Mouse (Mus musculus) kidney, embryonic 16.5 days (tissue): ENCODE data around the gene Pibf1. TPM values are rescaled to one million over a fixed set of nuclear protein-coding genes. Genes with fewer than 3 reads are reported as not detected.

Experiments
- ATAC-seq: fragments of 200-750 bp; cut with Nextera tagmentation; 2 replicates; pipeline ENCODE4 v1.8.0; 2017; ENCODE audit warnings: moderate TSS enrichment; ENCODE audit not compliant: low FRiP score, low TSS enrichment
- H3K27ac ChIP-seq: fragments of 300-500 bp; sonication (generic); 2 replicates; pipeline ENCODE4 v1.5.1; 2014; ENCODE audit warnings: low read length
- H3K27me3 ChIP-seq: fragments of 300-500 bp; sonication (generic); 2 replicates; pipeline ENCODE4 v1.6.1; 2014; ENCODE audit warnings: low read length, control low read depth, mixed read lengths; ENCODE audit not compliant: insufficient read depth
- H3K36me3 ChIP-seq: fragments of 300-500 bp; sonication (generic); 2 replicates; pipeline ENCODE4 v1.6.1; 2014; ENCODE audit warnings: low read length, control low read depth, mixed read lengths; ENCODE audit not compliant: insufficient read depth
- H3K4me1 ChIP-seq: fragments of 300-500 bp; sonication (generic); 2 replicates; pipeline ENCODE4 v1.6.1; 2014; ENCODE audit warnings: low read length, control low read depth, mixed read lengths; ENCODE audit not compliant: insufficient read depth
- H3K4me2 ChIP-seq: fragments of 300-500 bp; sonication (generic); replicated peaks from 2 replicates; pipeline ENCODE4 v1.6.1; 2014; ENCODE audit warnings: low read depth, low read length
- H3K4me3 ChIP-seq: fragments of 300-500 bp; sonication (generic); 2 replicates; pipeline ENCODE4 v1.5.1; 2014; ENCODE audit warnings: mild to moderate bottlenecking, low read length
- H3K9ac ChIP-seq: fragments of 300-500 bp; sonication (generic); replicated peaks from 2 replicates; pipeline ENCODE4 v1.6.1; 2014; ENCODE audit warnings: low read length
- H3K9me3 ChIP-seq: fragments of 300-500 bp; sonication (generic); 2 replicates; pipeline ENCODE4 v1.6.1; 2016; ENCODE audit warnings: low read length, control low read depth
- WGBS: fragments of 180-500 bp; shearing (Covaris S2); extraction: QIAGEN DNeasy Blood & Tissue Kit; methylation state at CpG from one replicate; pipeline ENCODE4 v1.1.7; 2014; 5-methylcytosine and 5-hydroxymethylcytosine counted together
- polyA plus RNA-seq: library from polyadenylated mRNA; unstranded; fragments of >200 nt; fragmentation: Nextera tagmentation; extraction: Ambion mirVana; gene quantifications from 2 replicates; pipeline ENCODE4 v1.2.1, GENCODE M21; 2015

The Pibf1 gene
- polyA plus RNA-seq, 1 experiment from 2014 or later, result 18.4 TPM

DNA sequence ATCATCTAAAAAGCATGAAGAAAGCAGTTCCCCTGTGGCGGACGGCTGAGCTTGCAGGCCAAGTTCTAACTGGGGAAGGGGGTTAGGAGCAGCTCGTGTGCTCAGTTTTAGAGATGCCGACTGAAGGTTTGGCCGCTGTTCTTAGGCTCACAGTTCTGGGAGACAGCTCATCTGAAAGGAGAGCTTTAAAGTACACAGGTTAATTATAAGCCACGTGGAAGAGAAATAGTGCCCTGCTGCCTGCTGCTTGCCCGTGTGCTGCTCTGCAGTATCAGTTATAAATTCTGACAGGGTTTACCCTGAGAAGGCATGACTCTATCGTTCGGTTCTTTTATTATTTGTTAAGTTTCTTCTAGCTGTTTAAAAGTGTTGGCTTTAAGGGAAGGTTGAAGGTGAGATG, 36.5 kb downstream of the Pibf1 start:
- H3K4me2 ChIP-seq, result no peak overlapping the region
- peaks cover 14% of the 10 kb centered on the region; the same call in 1 of the 2 replicates for H3K36me3 ChIP-seq
- H3K27me3 ChIP-seq, result no peaks in the 10 kb centered on the region
- no peak overlapping the region for H3K9ac ChIP-seq
- no peaks in the 10 kb centered on the region for H3K9me3 ChIP-seq
- H3K4me1 ChIP-seq, result no peaks in the 10 kb centered on the region
- no peak overlapping the region for H3K27ac ChIP-seq
- WGBS, result 79% methylated on average over 9 of the region's 9 CpGs
- peak; percentile 70; the same call in 1 of the 2 replicates for ATAC-seq
- no peak overlapping the region for H3K4me3 ChIP-seq

DNA sequence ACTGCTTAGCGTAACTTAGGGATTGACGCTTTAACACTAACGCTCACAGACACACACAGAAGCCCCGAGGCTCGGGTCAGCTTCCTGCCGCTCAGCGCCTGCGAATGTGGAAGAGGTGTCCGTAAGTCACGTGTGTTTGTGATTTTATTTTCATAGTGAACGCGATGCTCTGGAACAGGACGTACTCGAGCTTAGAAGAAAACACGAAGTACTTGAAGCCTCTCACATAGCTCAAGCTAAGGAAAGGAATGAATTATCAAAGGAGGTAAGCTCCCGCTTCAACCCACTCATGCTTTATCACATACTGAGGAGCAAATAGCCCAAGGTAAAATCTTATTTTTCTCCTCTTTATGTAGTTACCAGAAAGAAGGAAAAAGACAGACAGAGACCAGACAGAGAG, 37.1 kb downstream of the Pibf1 start:
- Histone ChIP-seq H3K4me1 (no peaks in the 10 kb centered on the region), H3K36me3 (peaks cover 14% of the 10 kb centered on the region; the same call in 1 of the 2 replicates), H3K4me3 (no peak overlapping the region), H3K27ac (no peak overlapping the region), H3K9ac (no peak overlapping the region), H3K9me3 (no peaks in the 10 kb centered on the region), H3K4me2 (no peak overlapping the region), H3K27me3 (no peaks in the 10 kb centered on the region)
- WGBS, result 88% methylated on average over 16 of the region's 16 CpGs
- ATAC-seq, result no peak

DNA sequence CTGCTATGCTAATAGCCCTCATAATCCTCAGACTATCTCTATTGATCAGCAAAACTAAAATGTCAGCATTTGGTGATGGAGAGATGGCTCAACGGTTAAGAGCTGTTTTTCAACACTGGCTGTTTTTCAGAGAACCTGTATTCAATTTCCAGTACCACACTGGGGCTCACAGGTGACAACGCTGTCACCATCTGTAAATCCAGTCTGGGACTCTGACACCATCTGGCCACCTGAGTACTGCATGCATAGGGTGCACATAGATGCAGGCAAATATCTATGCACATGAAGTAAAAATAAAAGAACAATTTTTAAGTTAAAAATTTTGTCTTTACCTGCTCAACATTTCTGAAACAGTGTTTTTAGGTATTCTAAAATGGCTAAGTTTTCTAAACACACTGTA, 40.8 kb downstream of the Pibf1 start:
- H3K36me3 ChIP-seq, result peaks cover 13% of the 10 kb centered on the region; the same call in 1 of the 2 replicates
- 96% methylated on average over 2 of the region's 2 CpGs for WGBS
- H3K27ac ChIP-seq, result no peak overlapping the region
- no peak overlapping the region for H3K9ac ChIP-seq
- H3K4me1 ChIP-seq, result no peaks in the 10 kb centered on the region
- no peak overlapping the region for H3K4me2 ChIP-seq
- no peaks in the 10 kb centered on the region for H3K27me3 ChIP-seq
- no peaks in the 10 kb centered on the region for H3K9me3 ChIP-seq
- no peak for ATAC-seq
- no peak overlapping the region for H3K4me3 ChIP-seq

DNA sequence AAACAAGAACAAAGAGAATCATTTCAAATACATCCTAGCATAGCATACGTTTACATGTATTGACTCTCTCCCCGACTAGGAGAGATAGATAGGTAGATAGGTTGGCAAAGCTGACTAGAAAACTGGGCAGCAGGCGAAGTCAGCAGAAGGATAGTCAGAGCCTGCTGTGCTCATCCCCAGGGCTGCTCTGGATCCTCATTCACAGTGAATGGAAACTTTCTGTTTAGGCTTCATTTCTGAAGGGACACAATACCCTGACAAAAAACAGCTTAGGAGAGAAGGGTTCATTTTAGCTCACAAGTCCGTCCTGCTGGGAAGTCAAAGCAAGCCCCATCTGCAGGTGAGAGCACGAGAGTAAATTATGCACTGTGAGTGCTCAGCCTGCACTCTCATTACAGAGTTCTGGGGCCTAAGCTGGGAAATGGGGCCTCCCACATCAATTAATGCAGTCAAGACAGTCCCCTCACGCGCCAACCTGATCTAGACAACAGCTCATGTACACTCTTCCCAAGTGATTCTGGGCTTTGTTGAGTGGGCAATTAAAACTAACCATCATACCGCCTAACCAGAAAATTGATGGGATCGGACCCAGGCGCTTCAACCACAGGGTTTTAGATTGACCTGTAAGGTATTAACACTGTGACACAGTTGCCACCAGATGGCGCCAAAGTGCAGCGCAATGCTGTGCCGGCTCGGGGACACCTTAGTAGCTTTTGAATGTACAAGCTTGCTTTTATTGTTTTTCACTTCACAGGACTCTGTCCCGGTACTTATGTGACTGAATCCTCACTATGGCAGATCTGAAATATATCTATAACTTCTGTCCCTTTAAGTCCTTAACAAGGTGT, 42.8 kb downstream of the Pibf1 start:
- H3K4me3 ChIP-seq, result no peak overlapping the region
- WGBS, result 23% methylated on average over 15 of the region's 15 CpGs
- H3K36me3 ChIP-seq, result peaks cover 6% of the 10 kb centered on the region; the same call in 1 of the 2 replicates
- no peaks in the 10 kb centered on the region for H3K9me3 ChIP-seq
- H3K4me2 ChIP-seq, result no peak overlapping the region
- no peaks in the 10 kb centered on the region for H3K4me1 ChIP-seq
- no peaks in the 10 kb centered on the region for H3K27me3 ChIP-seq
- no peak overlapping the region for H3K9ac ChIP-seq
- peak; percentile 92 for ATAC-seq
- no peak overlapping the region for H3K27ac ChIP-seq

DNA sequence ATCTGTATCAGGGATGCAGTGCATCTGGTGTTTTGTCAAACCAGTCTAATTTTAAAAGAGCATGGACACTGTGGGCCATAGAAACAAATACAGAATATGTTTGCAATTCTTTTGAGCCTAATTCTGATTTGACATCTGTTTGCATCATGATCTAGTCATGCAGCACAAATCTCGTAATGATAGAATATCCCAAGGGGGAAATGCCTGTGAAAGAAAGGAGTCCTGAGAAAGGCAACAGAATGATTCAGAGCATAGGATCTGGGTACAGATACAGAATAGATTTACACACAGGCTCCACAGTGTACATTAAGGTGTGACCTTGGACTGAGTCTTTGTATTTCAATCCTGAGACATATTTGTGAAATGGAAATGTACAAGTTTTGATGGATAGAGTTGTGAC, 47.6 kb downstream of the Pibf1 start:
- no peaks in the 10 kb centered on the region for H3K4me1 ChIP-seq
- no peak overlapping the region for H3K4me2 ChIP-seq
- no peak for ATAC-seq
- no peaks in the 10 kb centered on the region for H3K9me3 ChIP-seq
- H3K4me3 ChIP-seq, result no peak overlapping the region
- WGBS, result 77% methylated on average over 1 of the region's 1 CpGs
- H3K27me3 ChIP-seq, result no peaks in the 10 kb centered on the region
- no peak overlapping the region for H3K27ac ChIP-seq
- peaks cover 21% of the 10 kb centered on the region; the same call in 1 of the 2 replicates for H3K36me3 ChIP-seq
- H3K9ac ChIP-seq, result no peak overlapping the region

DNA sequence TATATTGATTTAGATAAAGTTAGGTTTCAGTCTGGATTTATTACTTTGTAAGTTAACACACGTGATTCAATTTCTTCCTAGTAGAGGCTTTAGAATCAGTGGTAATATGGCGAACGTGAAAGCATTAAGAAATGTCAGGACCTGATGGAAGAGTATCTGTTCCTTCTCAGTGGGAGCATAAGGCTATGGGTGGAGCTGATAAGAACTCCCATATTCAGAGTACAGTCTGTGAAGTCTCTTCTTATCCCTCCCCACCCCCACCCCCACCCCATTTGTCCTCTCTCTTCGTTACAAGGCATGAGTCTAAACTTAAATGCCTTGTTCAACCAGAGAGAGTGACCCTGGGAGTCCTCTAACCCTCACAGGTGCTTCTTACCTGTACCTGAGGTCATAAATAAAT, 53.5 kb downstream of the Pibf1 start:
- no peak overlapping the region for H3K4me2 ChIP-seq
- H3K4me3 ChIP-seq, result no peak overlapping the region
- no peak overlapping the region for H3K27ac ChIP-seq
- H3K36me3 ChIP-seq, result peaks cover 29% of the 10 kb centered on the region
- WGBS, result 94% methylated on average over 4 of the region's 4 CpGs
- no peaks in the 10 kb centered on the region for H3K27me3 ChIP-seq
- no peak overlapping the region for H3K9ac ChIP-seq
- ATAC-seq, result no peak
- no peaks in the 10 kb centered on the region for H3K4me1 ChIP-seq
- H3K9me3 ChIP-seq, result no peaks in the 10 kb centered on the region

DNA sequence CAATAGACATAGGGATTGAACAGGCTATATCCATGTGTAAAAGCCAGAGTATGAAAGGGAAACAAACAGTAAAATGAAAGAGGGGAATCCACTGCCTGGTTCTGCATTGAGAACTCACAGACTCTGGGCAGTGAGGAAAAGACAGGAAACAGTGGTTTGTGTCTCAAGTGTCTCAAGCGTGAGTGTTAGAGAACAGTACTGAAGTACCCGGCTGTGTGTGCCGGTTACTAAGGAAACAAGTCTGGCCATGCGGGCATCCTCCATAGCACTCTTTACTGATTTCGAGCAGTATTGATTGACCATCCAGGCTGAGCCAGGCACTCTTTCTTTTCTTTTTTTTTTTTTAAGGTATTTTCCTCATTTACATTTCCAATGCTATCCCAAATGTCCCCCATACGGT, 60.7 kb downstream of the Pibf1 start:
- no peaks in the 10 kb centered on the region for H3K27me3 ChIP-seq
- H3K4me3 ChIP-seq, result no peak overlapping the region
- H3K9me3 ChIP-seq, result no peaks in the 10 kb centered on the region
- H3K4me1 ChIP-seq, result no peaks in the 10 kb centered on the region
- H3K36me3 ChIP-seq, result peaks cover 10% of the 10 kb centered on the region; the same call in 1 of the 2 replicates
- H3K9ac ChIP-seq, result no peak overlapping the region
- H3K4me2 ChIP-seq, result no peak overlapping the region
- WGBS, result 90% methylated on average over 6 of the region's 6 CpGs
- no peak for ATAC-seq
- H3K27ac ChIP-seq, result no peak overlapping the region

DNA sequence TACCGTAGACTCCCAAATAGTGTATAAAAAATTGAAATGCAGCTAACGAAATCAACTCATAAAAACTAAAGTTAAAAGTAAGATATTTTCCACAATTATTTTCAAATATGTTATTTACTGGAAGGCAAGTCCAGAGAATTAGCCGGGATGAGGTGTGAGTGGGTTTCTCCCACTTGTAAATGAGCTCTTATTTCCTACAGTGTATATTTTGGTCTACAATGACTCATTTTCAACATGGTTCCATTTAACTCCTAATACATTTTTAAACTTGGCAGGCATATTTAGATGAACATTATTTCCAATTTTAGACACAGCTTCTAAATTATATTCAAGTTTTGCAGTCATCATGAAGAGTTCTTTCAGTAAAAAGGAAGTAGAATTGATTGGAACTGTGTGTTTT, 63.8 kb downstream of the Pibf1 start:
- Histone ChIP-seq H3K27ac (no peak overlapping the region), H3K4me3 (no peak overlapping the region), H3K9me3 (no peaks in the 10 kb centered on the region), H3K36me3 (peaks cover 11% of the 10 kb centered on the region; the same call in 1 of the 2 replicates), H3K27me3 (no peaks in the 10 kb centered on the region), H3K9ac (no peak overlapping the region), H3K4me1 (no peaks in the 10 kb centered on the region), H3K4me2 (no peak overlapping the region)
- ATAC-seq, result no peak
- 95% methylated on average over 3 of the region's 3 CpGs for WGBS

DNA sequence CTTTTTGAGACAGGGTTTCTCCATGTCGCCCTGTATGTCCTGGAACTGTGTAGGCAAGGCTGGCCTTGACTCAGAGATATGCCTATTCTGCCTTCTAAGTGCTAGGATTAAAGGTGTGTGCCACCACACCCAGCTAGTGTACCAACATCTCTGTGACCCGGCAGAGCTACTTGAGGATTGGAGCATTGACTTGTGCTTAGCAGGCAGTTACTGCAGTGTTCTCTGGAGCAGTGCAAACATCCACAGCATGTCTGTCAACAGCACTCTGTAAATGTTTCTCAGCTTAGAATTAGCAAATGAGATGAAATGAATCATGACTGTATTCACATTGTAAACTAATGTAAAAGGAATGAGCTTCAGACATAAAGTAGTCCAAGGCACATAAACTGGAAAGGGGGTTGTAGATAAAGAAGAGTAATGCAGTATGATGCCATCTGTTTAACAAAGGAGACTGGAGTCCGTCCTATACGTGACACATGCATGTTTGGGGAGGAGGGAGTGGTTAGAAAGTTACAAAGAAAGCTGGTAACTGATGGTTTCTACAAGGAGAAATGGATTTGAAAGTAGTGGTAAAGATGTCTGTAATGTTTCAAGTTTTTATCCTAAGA, 75.0 kb downstream of the Pibf1 start:
- Histone ChIP-seq H3K27ac (no peak overlapping the region), H3K27me3 (no peaks in the 10 kb centered on the region), H3K9me3 (no peaks in the 10 kb centered on the region), H3K4me2 (no peak overlapping the region), H3K4me1 (no peaks in the 10 kb centered on the region), H3K9ac (no peak overlapping the region), H3K4me3 (no peak overlapping the region), H3K36me3 (0 out of 2 replicates have a peak, but pooled peaks cover 2% of the 10 kb centered on the region)
- ATAC-seq, result no peak
- 77% methylated on average over 4 of the region's 4 CpGs for WGBS

DNA sequence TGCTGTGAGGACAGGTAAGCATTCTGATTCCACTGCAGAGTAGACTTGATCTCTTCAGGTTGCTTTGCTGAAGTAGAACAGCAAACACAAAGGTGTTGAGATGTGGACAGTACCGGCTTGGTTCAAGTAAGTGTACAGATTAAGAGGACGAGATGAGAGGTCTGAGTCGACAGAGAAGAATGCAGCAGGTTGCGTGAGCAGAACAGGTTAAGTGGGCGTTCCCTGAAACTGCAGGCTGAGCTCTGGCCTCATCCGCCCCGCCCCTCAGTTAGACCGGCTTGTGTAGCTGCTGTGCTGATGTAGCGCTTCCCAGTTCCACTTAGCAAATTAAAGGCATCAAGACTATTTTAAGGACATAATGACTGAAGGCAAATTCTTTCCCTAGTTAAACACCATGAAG, 77.3 kb downstream of the Pibf1 start:
- Histone ChIP-seq H3K4me3 (no peak overlapping the region), H3K9ac (no peak overlapping the region), H3K4me2 (no peak overlapping the region), H3K27ac (no peak overlapping the region), H3K27me3 (no peaks in the 10 kb centered on the region), H3K4me1 (no peaks in the 10 kb centered on the region), H3K9me3 (no peaks in the 10 kb centered on the region), H3K36me3 (0 out of 2 replicates have a peak, but pooled peaks cover 5% of the 10 kb centered on the region)
- ATAC-seq, result no peak
- WGBS, result 47% methylated on average over 9 of the region's 9 CpGs
